Mouse (Mus musculus): ENCODE data around the gene Calr4. TPM values are rescaled to one million over a fixed set of nuclear protein-coding genes. Genes with fewer than 3 reads are reported as not detected.

Gene Calr4
- total RNA-seq, 2 experiments from 2014 or later: 0.79 to 0.86 TPM

DNA sequence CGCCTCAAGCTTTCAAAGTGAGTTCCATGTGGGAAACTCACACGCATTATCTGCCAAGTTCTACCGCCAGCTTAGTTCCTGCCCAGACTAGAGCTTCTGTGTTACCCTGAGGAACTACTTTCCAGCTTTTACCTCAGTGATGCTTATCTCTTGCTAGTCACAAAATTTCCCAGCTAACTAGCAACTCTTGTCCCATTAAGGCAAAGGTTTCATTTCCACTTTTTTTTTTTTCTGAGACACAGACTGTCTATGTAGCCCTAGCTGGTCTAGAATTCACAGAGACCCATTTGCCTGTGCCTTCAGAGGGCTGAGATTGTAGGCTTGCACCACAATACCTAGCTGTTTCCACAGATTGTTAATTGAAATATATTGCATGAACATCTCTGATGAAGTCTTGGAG lies 33.2 kb downstream of the Calr4 start:
- no peak for TF ChIP-seq CTCF (conservative IDR thresholded peaks at IDR 0.05)
- Histone ChIP-seq H3K27ac (no peak overlapping the region), H3K4me3 (no peak overlapping the region)
- DNase-seq (ENCODE audit: low spot score in 2 of 2): no peak

DNA sequence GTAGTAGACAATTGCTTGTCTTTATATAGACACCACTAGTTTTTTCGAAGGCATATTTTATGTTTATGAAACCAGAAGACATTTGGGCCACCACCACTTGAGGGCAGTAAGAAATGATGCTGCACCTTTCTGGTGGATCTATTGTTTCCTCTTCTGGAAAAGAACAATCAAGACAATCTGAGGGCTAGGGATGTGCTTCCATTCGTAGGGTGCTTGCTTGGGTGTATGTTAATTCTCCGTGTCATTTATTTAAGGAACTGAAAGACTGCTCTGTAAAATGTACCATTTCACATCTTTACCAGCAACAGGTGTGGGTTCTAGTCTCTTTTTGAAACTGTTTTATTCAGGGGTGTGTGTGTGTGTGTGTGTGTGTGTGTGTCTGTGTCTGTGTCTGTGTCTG lies 34.6 kb downstream of the Calr4 start:
- TF ChIP-seq CTCF (conservative IDR thresholded peaks at IDR 0.05): peak; percentile 57
- Histone ChIP-seq H3K4me3 (no peak overlapping the region), H3K27ac (no peak overlapping the region)
- no peak for DNase-seq (ENCODE audit: low spot score in 2 of 2)

DNA sequence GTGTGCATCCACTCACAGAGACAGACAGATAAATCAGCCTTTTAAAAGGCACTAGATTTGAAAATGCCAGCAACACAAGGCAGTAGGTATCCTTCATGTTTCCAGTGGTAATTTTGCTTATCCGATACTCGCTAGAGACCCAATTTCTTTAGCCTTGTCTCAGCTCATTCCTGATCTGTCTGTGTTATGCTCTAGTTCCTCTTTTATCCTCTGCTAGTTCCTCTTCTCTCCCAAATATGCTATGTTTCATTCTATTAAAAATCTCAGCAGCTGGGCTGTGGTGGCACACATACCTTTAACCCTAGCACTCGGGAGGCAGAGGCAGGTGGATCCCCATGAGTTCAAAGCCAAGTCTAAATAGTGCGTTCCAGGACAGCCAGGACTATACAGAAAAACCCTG lies 37.5 kb downstream of the Calr4 start:
- no peak overlapping the region for H3K4me3 ChIP-seq
- H3K27ac ChIP-seq: no peak overlapping the region
- no peak for DNase-seq (ENCODE audit: low spot score in 2 of 2)
- TF ChIP-seq CTCF (conservative IDR thresholded peaks at IDR 0.05): no peak

DNA sequence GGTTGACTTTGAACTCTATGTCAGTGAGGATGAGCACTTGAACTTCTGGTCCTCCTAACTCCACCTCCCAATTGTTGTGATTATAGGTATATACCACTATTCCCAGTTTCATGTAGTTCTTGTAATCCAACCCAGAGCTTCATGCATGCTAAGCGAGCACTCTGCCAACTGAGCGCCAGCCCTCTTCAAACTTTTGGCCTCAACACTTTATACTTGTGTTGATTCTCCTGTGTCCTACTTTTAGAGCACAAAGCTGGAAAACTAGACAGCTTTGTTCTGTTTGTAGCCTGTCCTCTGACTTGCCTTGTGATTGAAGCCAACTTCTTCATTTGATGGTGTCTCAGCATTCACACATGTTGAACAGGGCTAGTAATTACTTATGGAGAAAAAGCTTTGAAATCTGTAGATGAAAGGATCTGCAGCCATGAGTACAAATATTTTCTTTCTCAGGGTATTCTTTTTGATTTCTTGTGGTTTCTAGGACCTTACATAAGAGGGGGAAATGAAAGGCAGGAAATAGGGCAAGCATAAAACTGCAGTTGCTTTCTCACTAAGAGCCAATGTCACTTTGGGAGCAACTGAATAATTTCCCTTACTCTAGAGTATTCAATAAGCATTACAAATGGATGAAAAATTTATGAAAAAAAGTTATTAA lies 39.4 kb downstream of the Calr4 start:
- no peak for TF ChIP-seq CTCF (conservative IDR thresholded peaks at IDR 0.05)
- Histone ChIP-seq H3K4me3 (no peak overlapping the region), H3K27ac (peak overlapping the region; percentile 83)
- DNase-seq (ENCODE audit: low spot score in 2 of 2): no peak

DNA sequence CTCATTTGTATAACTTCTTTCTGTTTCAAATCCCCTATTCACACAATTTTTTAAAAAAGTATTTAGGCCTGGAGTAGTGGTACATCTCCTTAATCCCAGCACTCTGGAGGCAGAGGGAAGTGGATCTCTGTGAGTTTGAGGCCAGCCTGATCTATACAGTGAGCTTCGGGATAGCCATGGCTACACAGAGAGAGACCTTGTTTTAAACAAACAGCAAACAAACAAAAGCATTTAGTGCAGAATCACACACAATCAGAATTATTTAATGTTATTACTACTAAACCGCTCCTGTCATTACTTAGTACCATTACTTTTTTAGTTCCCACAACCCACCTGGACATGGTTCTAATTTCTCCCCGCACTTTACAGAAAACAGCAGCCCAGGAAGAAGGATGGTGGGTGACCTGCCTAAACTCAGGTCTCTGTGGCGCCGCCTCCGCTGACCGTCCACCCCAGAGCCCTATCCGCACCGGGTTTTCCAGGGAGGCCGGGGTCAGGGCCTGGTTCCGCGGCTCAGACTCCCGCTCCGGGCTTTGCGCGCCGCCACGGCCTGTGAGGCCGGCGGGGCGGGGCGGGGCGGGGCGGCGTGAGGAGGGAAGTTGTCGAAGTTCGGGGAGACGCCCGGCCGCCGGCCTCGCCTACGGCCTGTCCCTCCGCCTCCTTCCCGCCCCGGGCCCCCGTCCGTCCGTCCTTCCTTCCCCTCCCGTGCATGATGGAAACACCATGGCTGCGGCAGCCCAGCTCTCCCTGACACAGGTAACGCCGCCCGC lies 45.6 kb downstream of the Calr4 start, which contains the start of gene Eps15:
Eps15 (plus strand) TSS at position 580 of the 770 bp plus-strand sequence.
- TF ChIP-seq CTCF (conservative IDR thresholded peaks at IDR 0.05): no peak

DNA sequence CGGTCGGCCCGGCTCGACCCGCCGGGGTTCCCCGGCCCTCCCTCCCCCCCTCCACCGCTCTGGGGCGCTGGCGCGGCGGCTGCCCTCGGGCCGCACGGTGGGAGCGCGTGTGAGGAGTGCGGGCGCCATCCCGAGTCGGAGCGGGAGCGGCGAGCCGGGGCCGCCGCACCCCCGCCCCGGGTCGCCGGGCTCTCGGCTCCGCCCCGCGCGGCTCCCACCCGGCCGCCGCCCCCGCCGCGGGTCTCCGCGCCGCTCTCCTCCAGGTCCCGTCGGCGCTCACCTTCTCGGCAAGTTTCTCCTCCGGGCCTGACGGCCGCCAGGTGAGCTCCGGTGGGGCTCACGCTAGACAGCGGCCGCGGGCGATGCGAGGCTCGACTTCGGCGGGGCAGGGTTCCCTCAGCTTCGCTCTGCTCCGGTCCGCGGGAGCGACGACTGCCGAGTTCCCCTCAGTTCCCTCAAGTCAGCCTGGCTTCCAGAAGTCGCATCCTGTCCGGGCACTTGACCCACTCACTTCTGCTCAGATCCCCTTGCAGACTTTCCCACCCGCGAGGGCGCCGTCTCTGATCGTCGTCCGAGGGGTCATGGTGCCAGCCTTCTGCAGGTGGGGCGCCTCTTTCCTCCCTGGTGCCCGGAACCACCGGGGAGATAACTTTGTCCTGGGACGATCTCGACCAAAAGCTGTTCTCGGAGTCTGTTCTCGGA lies 46.3 kb downstream of the Calr4 start:
- no peak for DNase-seq (ENCODE audit: low spot score in 2 of 2)
- Histone ChIP-seq H3K4me3 (peak overlapping the region; percentile 74), H3K27ac (peak overlapping the region; percentile 86)
- TF ChIP-seq CTCF (conservative IDR thresholded peaks at IDR 0.05): no peak

More for the DNA sequence above, 45.6 kb downstream of the Calr4 start, which contains the start of gene Eps15:
- DNase-seq (ENCODE audit: low spot score in 2 of 2): peak; percentile 66 to 82
- H3K27ac ChIP-seq: peak within 1 kb of the TSS; percentile 86
- peak within 1 kb of the TSS; percentile 74 for H3K4me3 ChIP-seq

DNA sequence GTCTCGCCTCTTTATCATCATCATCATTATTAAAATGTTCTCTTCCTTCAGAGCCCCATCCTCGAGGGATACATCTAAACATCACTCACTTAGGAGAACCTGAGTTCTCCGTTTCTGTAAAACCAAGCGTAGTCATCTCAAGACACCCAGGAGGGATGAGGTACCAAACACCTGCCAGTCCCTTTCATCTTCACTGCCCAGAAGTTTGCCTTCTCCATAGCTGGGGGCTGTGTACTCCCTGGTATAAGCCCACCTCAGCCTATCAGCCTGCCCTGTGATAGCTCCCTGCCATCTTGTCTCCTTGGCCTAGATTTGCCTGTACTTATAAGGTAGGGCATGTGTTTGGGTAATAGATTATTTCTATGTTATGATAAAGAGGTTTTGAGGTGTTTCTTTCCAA lies 46.9 kb downstream of the Calr4 start:
- DNase-seq (ENCODE audit: low spot score in 2 of 2): no peak
- TF ChIP-seq CTCF (conservative IDR thresholded peaks at IDR 0.05): no peak
- Histone ChIP-seq H3K4me3 (peak overlapping the region; percentile 74), H3K27ac (peak overlapping the region; percentile 86)

DNA sequence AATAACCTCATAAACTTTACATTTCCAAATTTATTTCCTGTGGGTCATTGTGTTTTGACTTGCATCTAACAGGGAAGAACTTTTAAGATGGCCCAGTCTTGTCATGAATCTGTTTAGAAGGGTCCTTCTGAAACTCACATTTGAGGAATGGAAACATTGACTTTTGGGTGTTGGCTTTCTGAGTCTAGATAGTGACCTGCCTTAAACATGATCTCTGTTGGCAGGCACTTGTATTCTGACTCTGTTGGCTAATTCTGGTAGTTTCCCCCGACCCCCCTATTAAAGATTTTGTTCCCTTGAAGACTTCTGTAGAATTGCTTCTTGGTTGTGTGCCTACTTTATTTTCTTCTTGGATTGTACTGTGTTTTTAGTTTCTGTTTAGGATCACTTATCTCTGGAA lies 47.7 kb downstream of the Calr4 start:
- peak overlapping the region; percentile 86; the same call in 1 of the 2 replicates for H3K27ac ChIP-seq
- DNase-seq (ENCODE audit: low spot score in 2 of 2): no peak
- no peak for TF ChIP-seq CTCF (conservative IDR thresholded peaks at IDR 0.05)
- peak overlapping the region; percentile 74; the same call in 1 of the 2 replicates for H3K4me3 ChIP-seq

DNA sequence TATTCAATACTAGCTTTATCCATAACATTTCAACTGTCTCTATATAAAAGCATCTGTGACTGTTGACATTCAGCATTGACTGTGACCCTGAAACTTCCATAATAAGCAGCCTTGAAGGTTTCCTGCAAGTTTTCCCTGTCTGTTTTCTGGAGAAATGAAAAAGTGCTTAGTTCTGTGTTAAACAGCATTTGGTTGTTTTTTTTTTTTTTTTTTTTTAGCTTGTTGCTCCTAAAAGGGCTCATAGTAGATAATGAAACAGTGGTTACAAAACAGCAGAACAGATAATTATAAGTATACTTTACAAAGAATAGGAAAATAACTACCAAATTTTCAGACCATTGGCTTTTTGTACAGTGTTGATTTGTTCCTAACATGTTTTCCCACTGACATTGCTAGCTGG lies 60.3 kb downstream of the Calr4 start:
- TF ChIP-seq CTCF (conservative IDR thresholded peaks at IDR 0.05): no peak
- no peak for DNase-seq (ENCODE audit: low spot score in 2 of 2)
- Histone ChIP-seq H3K27ac (no peak overlapping the region), H3K4me3 (no peak overlapping the region)

DNA sequence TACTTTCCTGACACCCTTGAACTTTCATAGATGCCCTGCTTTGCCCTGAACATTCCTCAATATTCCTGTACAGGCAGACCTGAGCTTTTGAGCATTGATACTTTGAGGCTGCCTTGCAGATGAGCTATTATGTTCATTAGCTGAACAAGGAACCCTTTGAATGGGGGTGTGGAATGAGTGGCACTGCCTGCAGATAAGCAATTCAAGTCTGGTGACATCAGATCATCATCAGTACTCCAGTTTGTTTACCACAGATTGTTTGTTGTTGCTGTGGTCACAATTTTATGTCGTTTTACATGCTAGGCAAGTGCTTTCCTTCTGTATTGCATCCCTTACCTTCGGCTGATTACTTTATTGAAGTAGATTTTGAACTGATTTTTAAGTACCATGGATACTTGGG lies 62.2 kb downstream of the Calr4 start:
- Histone ChIP-seq H3K27ac (peak overlapping the region; percentile 71), H3K4me3 (no peak overlapping the region)
- TF ChIP-seq CTCF (conservative IDR thresholded peaks at IDR 0.05): no peak
- DNase-seq (ENCODE audit: low spot score in 2 of 2): no peak

DNA sequence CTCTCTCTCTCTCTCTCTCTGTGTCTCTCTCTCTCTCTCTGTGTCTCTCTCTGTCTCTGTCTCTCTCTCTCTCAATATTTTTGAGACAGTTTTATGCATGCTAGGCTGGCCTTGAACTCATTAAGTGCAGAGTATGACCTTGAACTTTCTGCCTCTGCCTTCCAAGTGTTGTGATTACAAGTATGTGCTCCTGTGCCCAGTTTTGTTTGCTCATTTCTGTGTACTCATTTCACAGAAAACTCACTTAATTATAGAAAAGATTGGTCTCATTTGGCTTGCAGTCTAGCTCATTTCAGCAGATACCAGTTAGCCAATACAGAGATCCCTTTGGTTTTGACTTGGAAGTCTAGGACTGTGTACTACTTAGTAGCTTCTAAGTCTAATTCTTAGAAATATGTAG lies 64.9 kb downstream of the Calr4 start:
- Histone ChIP-seq H3K27ac (no peak overlapping the region), H3K4me3 (no peak overlapping the region)
- TF ChIP-seq CTCF (conservative IDR thresholded peaks at IDR 0.05): no peak
- no peak for DNase-seq (ENCODE audit: low spot score in 2 of 2)

Other genes starting within 250 kb of the Calr4 start
- gene Nrd1, start 233.8 kb upstream of the Calr4 start, total RNA-seq (2021): 100 to 1,000 TPM; 121 to 130 TPM
- 10 to 100 TPM; 53.9 to 56.2 TPM for gene Osbpl9, start 32.2 kb upstream of the Calr4 start, total RNA-seq (2021)
- gene Eps15, start 45.8 kb downstream of the Calr4 start, total RNA-seq (2021): 100 to 1,000 TPM; 213 to 225 TPM
- 1 to 10 TPM; 1.4 to 1.8 TPM for gene Ttc39a, start 172.1 kb downstream of the Calr4 start, total RNA-seq (2021)

Measured in layer of hippocampus, adult 2 months (tissue).